Mouse (Mus musculus): ENCODE measurements around the gene Yaf2.

GRCm38 (mm10) chr15:93251553-93252250, 85.0 kb downstream of the Yaf2 start:
- TF ChIP-seq CTCF (IDR thresholded peaks at IDR 0.05; ENCODE audit: borderline replicate concordance, extremely low read depth, insufficient read depth, insufficient read length) (peak; percentile 38; the same call in 1 of the 2 replicates), POLR2A (IDR thresholded peaks at IDR 0.05; ENCODE audit: borderline replicate concordance, extremely low read depth, insufficient read depth, insufficient read length, poor library complexity, severe bottlenecking) (no peak)
